Mouse (Mus musculus) layer of hippocampus, adult 18-20 months (tissue): ENCODE data around the gene Arhgap15. TPM values are rescaled to one million over a fixed set of nuclear protein-coding genes. Genes with fewer than 3 reads are reported as not detected.
"Not testable (repeated sequence)": the region's sequence is repeated elsewhere in the genome, so short reads cannot be mapped to it uniquely, and the experiment has no call there.

ENCODE experiments used
- DNase-seq, 2 experiments: peaks; one replicate each; pipeline ENCODE4 v3.0.0; 2022; ENCODE audit warnings: low spot score in 2 of 2
- long read RNA-seq: library from polyadenylated mRNA; stranded (forward); transcript quantifications from one replicate; pipeline ENCODE4 v2.0.0, GENCODE M21; 2021
- total RNA-seq, 2 experiments: library from RNA; stranded (reverse); gene quantifications; 2 replicates each; pipeline ENCODE4 v1.2.3; 2021

Gene Arhgap15
- 10 to 100 TPM; 10.9 to 11.4 TPM for total RNA-seq
- long read RNA-seq, partial matches to known transcripts = 21 of 22 reads
- long read RNA-seq, other reads (novel, unspliced or antisense) = 1 of 22 reads

- no peak for DNase-seq
Observed at GRCm38 (mm10) chr2:43748287-43748983, at the start of gene Arhgap15. Arhgap15 (plus strand) TSS chr2:43748824.

GRCm38 (mm10) chr2:43712611-43713138 lies 35.9 kb upstream of the Arhgap15 start:
- no peak for DNase-seq

GRCm38 (mm10) chr2:43722446-43723103 lies 26.0 kb upstream of the Arhgap15 start:
- DNase-seq = peak; percentile 44 to 87

GRCm38 (mm10) chr2:43723104-43723541 lies 25.5 kb upstream of the Arhgap15 start:
- no peak for DNase-seq

- DNase-seq = no peak
Observed at GRCm38 (mm10) chr2:43727181-43727580, 21.4 kb upstream of the Arhgap15 start.

- no peak for DNase-seq
Observed at GRCm38 (mm10) chr2:43727693-43728092, 20.9 kb upstream of the Arhgap15 start.

- DNase-seq = no peak
Observed at GRCm38 (mm10) chr2:43728831-43729230, 19.8 kb upstream of the Arhgap15 start.

GRCm38 (mm10) chr2:43732396-43732795 lies 16.2 kb upstream of the Arhgap15 start:
- DNase-seq = no peak

- DNase-seq = not testable (repeated sequence)
Observed at GRCm38 (mm10) chr2:43735071-43735470, 13.6 kb upstream of the Arhgap15 start.

GRCm38 (mm10) chr2:43737546-43737945 lies 11.1 kb upstream of the Arhgap15 start:
- DNase-seq = no peak

- DNase-seq = no peak
Observed at GRCm38 (mm10) chr2:43738562-43739112, 10.0 kb upstream of the Arhgap15 start.

- DNase-seq = no peak
Observed at GRCm38 (mm10) chr2:43739190-43739818, 9.3 kb upstream of the Arhgap15 start.

- no peak for DNase-seq
Observed at GRCm38 (mm10) chr2:43749321-43749720, 697 bp downstream of the Arhgap15 start.

GRCm38 (mm10) chr2:43755899-43756298 lies 7.3 kb downstream of the Arhgap15 start:
- no peak for DNase-seq

- no peak for DNase-seq
Observed at GRCm38 (mm10) chr2:43756626-43757025, 8.0 kb downstream of the Arhgap15 start.

- DNase-seq = no peak
Observed at GRCm38 (mm10) chr2:43761735-43762134, 13.1 kb downstream of the Arhgap15 start.

GRCm38 (mm10) chr2:43763279-43763678 lies 14.7 kb downstream of the Arhgap15 start:
- peak in 1 of 2 experiments; percentile 22 for DNase-seq

- peak in 1 of 2 experiments; percentile 62 for DNase-seq
Observed at GRCm38 (mm10) chr2:43764456-43764855, 15.8 kb downstream of the Arhgap15 start.

GRCm38 (mm10) chr2:43766200-43766599 lies 17.6 kb downstream of the Arhgap15 start:
- DNase-seq = no peak

GRCm38 (mm10) chr2:43769850-43770570 lies 21.4 kb downstream of the Arhgap15 start:
- no peak for DNase-seq

- no peak for DNase-seq
Observed at GRCm38 (mm10) chr2:43772640-43773039, 24.0 kb downstream of the Arhgap15 start.
